Comparison of ENCODE assay signal across 15 mouse cellular contexts in genomic region chr10:60391661-60392060, GRCm38 (mm10). TPM values are rescaled to one million over a fixed set of nuclear protein-coding genes. Genes with fewer than 3 reads are reported as not detected.
"Had no signal": no experiment of that assay in that cellular context is flagged by ENCODE, and none has a peak within 500 bp of the region (broad histone marks: within the 10 kb centered on the region; RNA-seq: fewer than 3 reads in every experiment).

No protein-coding gene starts in this region.

- H3K36me3 ChIP-seq: kidney, embryonic 15.5 days; limb, embryonic 12.5 days; midbrain, embryonic 12.5 days had no signal

- H3K27me3 ChIP-seq: kidney, embryonic 15.5 days; limb, embryonic 12.5 days; midbrain, embryonic 12.5 days had no signal

- H3K9ac ChIP-seq: kidney, embryonic 15.5 days; limb, embryonic 12.5 days; liver, embryonic 14.5 days; midbrain, embryonic 12.5 days had no signal

- H3K4me2 ChIP-seq: kidney, embryonic 15.5 days; limb, embryonic 12.5 days; midbrain, embryonic 12.5 days had no signal

- H3K9me3 ChIP-seq: kidney, embryonic 15.5 days; midbrain, embryonic 12.5 days had no signal

- DNase-seq: kidney, adult 2 months; kidney, postnatal 14 days; lung, adult 2 months; lung, postnatal 36 days; right cerebral cortex, adult 18-20 months; right cerebral cortex, postnatal 25 days had no signal

- ATAC-seq: intestine, embryonic 16.5 days had no signal

- H3K27ac ChIP-seq: kidney, embryonic 15.5 days; left cerebral cortex, adult 2 months; limb, embryonic 12.5 days; liver, embryonic 14.5 days; midbrain, embryonic 12.5 days; stomach, postnatal 0 days had no signal

- H3K4me3 ChIP-seq: kidney, embryonic 15.5 days; left cerebral cortex, adult 2 months; limb, embryonic 12.5 days; midbrain, embryonic 12.5 days had no signal

- H3K4me1 ChIP-seq: kidney, embryonic 15.5 days; limb, embryonic 12.5 days had no signal

RNA-seq across cellular contexts. Expression of gene Gm17455, which starts 7.9 kb away (rescaled TPM):
- total RNA-seq: left cerebral cortex, adult 2 months; left cerebral cortex, postnatal 36 days; liver, adult 2 months had no signal
- polyA plus RNA-seq: kidney, adult 2 months; liver, adult 2 months; liver, embryonic 14.5 days had no signal
